Comparison of ENCODE assay signal across 22 mouse cellular contexts in the genomic region with DNA sequence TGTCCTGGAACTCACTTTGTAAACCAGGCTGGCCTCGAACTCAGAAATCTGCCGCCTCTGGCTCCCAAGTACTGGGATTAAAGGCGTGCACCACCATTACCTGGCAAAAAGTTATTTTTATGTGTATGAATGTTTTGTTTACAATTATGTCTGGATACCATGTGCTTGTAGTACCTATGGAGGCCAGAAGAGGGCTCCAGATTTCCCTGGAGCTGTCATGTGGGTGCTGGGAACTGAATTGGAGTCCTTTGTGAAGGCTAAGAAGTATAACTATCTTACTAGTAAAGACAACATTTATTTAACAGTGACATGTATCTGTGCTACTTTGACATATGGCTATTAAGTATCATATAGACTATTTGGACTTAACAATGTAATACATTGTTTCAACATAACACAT. TPM values are rescaled to one million over a fixed set of nuclear protein-coding genes. Genes with fewer than 3 reads are reported as not detected.
A peak's percentile ranks its signal among the peaks of the same experiment; 100 is the strongest.
DNase-seq lines count a peak whose midpoint lies in the region; ATAC-seq and TF ChIP-seq lines count a peak whose summit lies in the region.
"Had no signal": no experiment of that assay in that cellular context is flagged by ENCODE, and none has a peak within 500 bp of the region (broad histone marks: within the 10 kb centered on the region; RNA-seq: fewer than 3 reads in every experiment).

No protein-coding gene starts in this region.

- H3K4me3 ChIP-seq in intestine, postnatal 0 days (ENCODE audit: low read depth, low read length) = no peak overlapping the region
- no peak overlapping the region for H3K4me3 ChIP-seq in intestine, embryonic 15.5 days (replicated peaks)
- H3K4me3 ChIP-seq in midbrain, postnatal 0 days (ENCODE audit: low read depth, low read length) = no peak overlapping the region
- no peak overlapping the region for H3K4me3 ChIP-seq in midbrain, embryonic 13.5 days (replicated peaks)
- no peak overlapping the region for H3K4me3 ChIP-seq in MEL (ENCODE audit: control insufficient read depth in 1 of 2, insufficient read depth in 1 of 2, low read depth in 2 of 2, low read length in 2 of 2)
- no peak overlapping the region for H3K4me3 ChIP-seq in stomach, postnatal 0 days (ENCODE audit: low read depth, low read length)
- H3K4me3 ChIP-seq: embryonic facial prominence, embryonic 15.5 days; forebrain, embryonic 10.5 days; megakaryocyte, embryonic 14.5 days had no signal

- TF ChIP-seq POLR2A in MEL (IDR thresholded peaks at IDR 0.05; ENCODE audit: control insufficient read depth in 1 of 2, insufficient read depth in 1 of 2, low read depth in 1 of 2, low read length in 2 of 2, poor library complexity in 1 of 2) = no peak

- H3K4me1 ChIP-seq in intestine, postnatal 0 days (replicated peaks; ENCODE audit: control insufficient read depth, insufficient read depth, low read length) = no peaks in the 10 kb centered on the region
- 0 out of 2 replicates have a peak, but pooled peaks cover 2% of the 10 kb centered on the region for H3K4me1 ChIP-seq in intestine, embryonic 15.5 days (replicated peaks)
- H3K4me1 ChIP-seq in midbrain, postnatal 0 days (ENCODE audit: insufficient read depth, low read length) = no peaks in the 10 kb centered on the region
- peaks cover 6% of the 10 kb centered on the region; the same call in 1 of the 2 replicates for H3K4me1 ChIP-seq in midbrain, embryonic 13.5 days (replicated peaks)
- no peaks in the 10 kb centered on the region for H3K4me1 ChIP-seq in MEL (ENCODE audit: control insufficient read depth in 1 of 2, insufficient read depth in 2 of 2, low read length in 2 of 2)
- no peaks in the 10 kb centered on the region for H3K4me1 ChIP-seq in stomach, postnatal 0 days (replicated peaks; ENCODE audit: control insufficient read depth, insufficient read depth)

- H3K36me3 ChIP-seq in intestine, postnatal 0 days (ENCODE audit: control insufficient read depth, insufficient read depth) = no peaks in the 10 kb centered on the region
- no peaks in the 10 kb centered on the region for H3K36me3 ChIP-seq in intestine, embryonic 15.5 days
- no peaks in the 10 kb centered on the region for H3K36me3 ChIP-seq in midbrain, postnatal 0 days (ENCODE audit: insufficient read depth, low read length)
- no peaks in the 10 kb centered on the region for H3K36me3 ChIP-seq in midbrain, embryonic 13.5 days
- H3K36me3 ChIP-seq in MEL (ENCODE audit: control insufficient read depth in 1 of 2, insufficient read depth in 2 of 2, low read length in 2 of 2) = peaks cover 0 to 4% of the 10 kb centered on the region in 2 experiments; a peak in 2 of 4 replicates
- no peaks in the 10 kb centered on the region for H3K36me3 ChIP-seq in stomach, postnatal 0 days (ENCODE audit: control insufficient read depth, insufficient read depth, low read length)
- H3K36me3 ChIP-seq: embryonic facial prominence, embryonic 15.5 days; forebrain, embryonic 10.5 days had no signal

- TF ChIP-seq CTCF in intestine, postnatal 0 days (IDR thresholded peaks at IDR 0.05; ENCODE audit: low read depth) = peak; percentile 51
- peak; percentile 28; the same call in 1 of the 2 replicates for TF ChIP-seq CTCF in midbrain, postnatal 0 days (IDR thresholded peaks at IDR 0.05)
- TF ChIP-seq CTCF in MEL (IDR thresholded peaks at IDR 0.05 in 2 of 3, conservative IDR thresholded peaks at IDR 0.05 in 1 of 3; ENCODE audit: control insufficient read depth in 1 of 3, insufficient read depth in 1 of 3, low read depth in 2 of 3, low read length in 3 of 3, poor library complexity in 1 of 3, severe bottlenecking in 1 of 3) = peak; percentile 30 to 54 (median 52); a peak in 5 of 6 replicates
- peak; percentile 40 for TF ChIP-seq CTCF in stomach, postnatal 0 days (IDR thresholded peaks at IDR 0.05; ENCODE audit: low read depth)

- H3K9me3 ChIP-seq in intestine, postnatal 0 days (ENCODE audit: control insufficient read depth) = no peaks in the 10 kb centered on the region
- no peaks in the 10 kb centered on the region for H3K9me3 ChIP-seq in intestine, embryonic 15.5 days
- no peaks in the 10 kb centered on the region for H3K9me3 ChIP-seq in midbrain, postnatal 0 days (ENCODE audit: low read length)
- no peaks in the 10 kb centered on the region for H3K9me3 ChIP-seq in midbrain, embryonic 13.5 days
- H3K9me3 ChIP-seq in MEL (replicated peaks; ENCODE audit: insufficient read depth, low read length) = no peaks in the 10 kb centered on the region
- H3K9me3 ChIP-seq in stomach, postnatal 0 days (ENCODE audit: control insufficient read depth, low read length) = no peaks in the 10 kb centered on the region
- H3K9me3 ChIP-seq: embryonic facial prominence, embryonic 15.5 days had no signal

- H3K79me2 ChIP-seq in MEL (ENCODE audit: control insufficient read depth, insufficient read depth, low read length, poor library complexity) = peaks cover 14% of the 10 kb centered on the region

- H3K27me3 ChIP-seq in intestine, postnatal 0 days (replicated peaks; ENCODE audit: control insufficient read depth, insufficient read depth, low read length) = no peaks in the 10 kb centered on the region
- H3K27me3 ChIP-seq in intestine, embryonic 15.5 days (replicated peaks) = no peaks in the 10 kb centered on the region
- no peaks in the 10 kb centered on the region for H3K27me3 ChIP-seq in midbrain, postnatal 0 days (ENCODE audit: insufficient read depth, low read length)
- no peaks in the 10 kb centered on the region for H3K27me3 ChIP-seq in midbrain, embryonic 13.5 days
- no peaks in the 10 kb centered on the region for H3K27me3 ChIP-seq in MEL (ENCODE audit: control insufficient read depth in 1 of 2, insufficient read depth in 2 of 2, low read length in 2 of 2)
- H3K27me3 ChIP-seq in stomach, postnatal 0 days (ENCODE audit: control insufficient read depth, insufficient read depth, low read length) = no peaks in the 10 kb centered on the region
- H3K27me3 ChIP-seq: CH12.LX; embryonic facial prominence, embryonic 15.5 days; megakaryocyte, embryonic 14.5 days had no signal

- ATAC-seq in intestine, postnatal 0 days = no peak
- no peak for ATAC-seq in intestine, embryonic 15.5 days
- no peak for ATAC-seq in midbrain, postnatal 0 days (ENCODE audit: low FRiP score)
- no peak for ATAC-seq in midbrain, embryonic 13.5 days
- no peak for ATAC-seq in stomach, postnatal 0 days (ENCODE audit: low FRiP score, low TSS enrichment)
- ATAC-seq: hindbrain, embryonic 16.5 days had no signal

- WGBS in intestine, postnatal 0 days = 93% methylated on average over 3 of the region's 3 CpGs
- WGBS in intestine, embryonic 15.5 days = 96% methylated on average over 3 of the region's 3 CpGs
- 97% methylated on average over 3 of the region's 3 CpGs for WGBS in midbrain, postnatal 0 days
- WGBS in midbrain, embryonic 13.5 days = 95% methylated on average over 3 of the region's 3 CpGs
- 95% methylated on average over 3 of the region's 3 CpGs for WGBS in stomach, postnatal 0 days

- DNase-seq in midbrain, postnatal 0 days (ENCODE audit: low spot score) = no peak
- DNase-seq in MEL (ENCODE audit: low read depth, low spot score) = peak; percentile 61
- DNase-seq in stomach, postnatal 0 days (ENCODE audit: low spot score) = no peak
- DNase-seq in spleen, postnatal 14 days (ENCODE audit: low spot score in 2 of 2) = no peak
- no peak for DNase-seq in urinary bladder, postnatal 10 days (ENCODE audit: low spot score)
- DNase-seq: adrenal gland, adult 2 months; cerebellum, postnatal 10 days; embryo, embryonic 11 days; gastrocnemius, postnatal 14 days; kidney, adult 2 months; kidney, postnatal 36 days; liver; thymus, adult 2 months had no signal

- H3K9ac ChIP-seq in intestine, postnatal 0 days (ENCODE audit: low read depth, low read length) = no peak overlapping the region
- H3K9ac ChIP-seq in intestine, embryonic 15.5 days = no peak overlapping the region
- no peak overlapping the region for H3K9ac ChIP-seq in midbrain, postnatal 0 days (replicated peaks; ENCODE audit: low read length, poor library complexity, severe bottlenecking)
- no peak overlapping the region for H3K9ac ChIP-seq in midbrain, embryonic 13.5 days (replicated peaks)
- H3K9ac ChIP-seq in MEL (ENCODE audit: control insufficient read depth, low read depth, low read length, poor library complexity, severe bottlenecking) = no peak overlapping the region
- no peak overlapping the region for H3K9ac ChIP-seq in stomach, postnatal 0 days (ENCODE audit: low read length)
- H3K9ac ChIP-seq: embryonic facial prominence, embryonic 15.5 days had no signal

- no peak overlapping the region for H3K27ac ChIP-seq in intestine, postnatal 0 days (ENCODE audit: low read depth, low read length)
- H3K27ac ChIP-seq in intestine, embryonic 15.5 days = no peak overlapping the region
- H3K27ac ChIP-seq in midbrain, postnatal 0 days (ENCODE audit: low read depth, low read length) = no peak overlapping the region
- no peak overlapping the region for H3K27ac ChIP-seq in midbrain, embryonic 13.5 days
- no peak overlapping the region for H3K27ac ChIP-seq in MEL (ENCODE audit: control insufficient read depth, low read depth, low read length)
- no peak overlapping the region for H3K27ac ChIP-seq in stomach, postnatal 0 days (replicated peaks)
- H3K27ac ChIP-seq: embryonic facial prominence, embryonic 15.5 days; forebrain, embryonic 10.5 days had no signal

- TF ChIP-seq EP300 in MEL (IDR thresholded peaks at IDR 0.05; ENCODE audit: low read depth in 1 of 2, low read length in 2 of 2) = no peak
- no peak for TF ChIP-seq EP300 in stomach, postnatal 0 days (optimal IDR thresholded peaks at IDR 0.05)

- TF ChIP-seq RAD21 in MEL (IDR thresholded peaks at IDR 0.05; ENCODE audit: low read depth, low read length) = peak; percentile 19

- no peak overlapping the region for H3K4me2 ChIP-seq in intestine, postnatal 0 days (replicated peaks; ENCODE audit: low read depth)
- no peak overlapping the region for H3K4me2 ChIP-seq in intestine, embryonic 15.5 days (replicated peaks)
- H3K4me2 ChIP-seq in midbrain, postnatal 0 days (ENCODE audit: low read depth, low read length, poor library complexity, severe bottlenecking) = no peak overlapping the region
- no peak overlapping the region for H3K4me2 ChIP-seq in midbrain, embryonic 13.5 days (replicated peaks)
- H3K4me2 ChIP-seq in stomach, postnatal 0 days (replicated peaks; ENCODE audit: low read depth) = no peak overlapping the region
- H3K4me2 ChIP-seq: embryonic facial prominence, embryonic 15.5 days; heart, embryonic 11.5 days had no signal

RNA-seq across cellular contexts. Expression of a gene that starts 4.1 kb away (rescaled TPM):
- 4.6 and 5.6 TPM in 2 replicates for polyA plus RNA-seq in intestine, postnatal 0 days (2015; fragmentation: Nextera tagmentation; extraction: Ambion mirVana)
- 4.7 and 5.1 TPM in 2 replicates for polyA plus RNA-seq in intestine, embryonic 15.5 days (2015; fragmentation: Nextera tagmentation; extraction: Ambion mirVana)
- total RNA-seq in midbrain, postnatal 0 days (2014; rRNA removed) = 38.5 and 42.0 TPM in 2 replicates
- polyA plus RNA-seq in midbrain, postnatal 0 days (2015; fragmentation: Nextera tagmentation; extraction: Ambion mirVana) = 3.3 and 4.1 TPM in 2 replicates
- 5.5 and 7.2 TPM in 2 replicates for polyA plus RNA-seq in midbrain, embryonic 13.5 days (2015; fragmentation: Nextera tagmentation; extraction: Ambion mirVana)
- total RNA-seq in MEL (2012; rRNA removed) = 19.7 and 20.5 TPM in 2 replicates
- polyA plus RNA-seq in MEL (2012; ENCODE audit: insufficient read depth in 1 of 2, insufficient read length in 2 of 2, low read depth in 1 of 2, low replicate concordance in 2 of 2, missing spikeins in 1 of 2) = 10 to 100 TPM; 29.6 to 39.6 TPM
- 3.0 and 3.5 TPM in 2 replicates for polyA plus RNA-seq in stomach, postnatal 0 days (2015; fragmentation: Nextera tagmentation; extraction: Ambion mirVana)

RNA-seq across cellular contexts. Expression of a gene that starts 35.1 kb away (rescaled TPM):
- polyA plus RNA-seq in intestine, postnatal 0 days (2015; fragmentation: Nextera tagmentation; extraction: Ambion mirVana) = 30.4 and 31.2 TPM in 2 replicates
- 25.1 and 25.5 TPM in 2 replicates for polyA plus RNA-seq in intestine, embryonic 15.5 days (2015; fragmentation: Nextera tagmentation; extraction: Ambion mirVana)
- 50.7 and 58.1 TPM in 2 replicates for total RNA-seq in midbrain, postnatal 0 days (2014; rRNA removed)
- 32.5 and 33.5 TPM in 2 replicates for polyA plus RNA-seq in midbrain, postnatal 0 days (2015; fragmentation: Nextera tagmentation; extraction: Ambion mirVana)
- polyA plus RNA-seq in midbrain, embryonic 13.5 days (2015; fragmentation: Nextera tagmentation; extraction: Ambion mirVana) = 23.0 TPM in 2 replicates
- total RNA-seq in MEL (2012; rRNA removed) = 11.5 and 13.2 TPM in 2 replicates
- 10 to 100 TPM in 1 of 2 experiments, not detected in 1; 21.1 TPM for polyA plus RNA-seq in MEL (2012; ENCODE audit: insufficient read depth in 1 of 2, insufficient read length in 2 of 2, low read depth in 1 of 2, low replicate concordance in 2 of 2, missing spikeins in 1 of 2)
- polyA plus RNA-seq in stomach, postnatal 0 days (2015; fragmentation: Nextera tagmentation; extraction: Ambion mirVana) = 28.7 and 29.9 TPM in 2 replicates
